Mouse (Mus musculus) thymus, postnatal 14 days (tissue): ENCODE measurements at regions not wholly inside any gene's neighbourhood (a gene's known extent, or its start where the extent isn't known, plus 50 kb on each side); places are given as distances from the start of the nearest gene placed in this dataset.

Experiments used
- DNase-seq: peaks from one replicate; pipeline ENCODE4 v3.0.0; 2021

GRCm38 (mm10) chr12:54448221-54448620 is 208.2 kb downstream of the Sptssa start:
- no peak for DNase-seq

- no peak for DNase-seq
These were observed 209.0 kb downstream of the Sptssa start for GRCm38 (mm10) chr12:54447354-54447753.

- no peak for DNase-seq
These were observed 210.0 kb downstream of the Sptssa start for GRCm38 (mm10) chr12:54446356-54446755.

GRCm38 (mm10) chr12:54444416-54444815 is 212.0 kb downstream of the Sptssa start:
- no peak for DNase-seq

- no peak for DNase-seq
These were observed 213.1 kb downstream of the Sptssa start for GRCm38 (mm10) chr12:54443285-54443684.

- DNase-seq = no peak
These were observed 214.0 kb downstream of the Sptssa start for GRCm38 (mm10) chr12:54442408-54442807.

GRCm38 (mm10) chr12:54440851-54441593 is 215.4 kb downstream of the Sptssa start:
- DNase-seq = no peak

- no peak for DNase-seq
These were observed 217.6 kb downstream of the Sptssa start for GRCm38 (mm10) chr12:54438793-54439192.

GRCm38 (mm10) chr12:54425236-54425635 is 221.6 kb upstream of the Egln3 start:
- DNase-seq = no peak

GRCm38 (mm10) chr12:54414829-54415228 is 211.2 kb upstream of the Egln3 start:
- DNase-seq = no peak

- DNase-seq = no peak
These were observed 210.5 kb upstream of the Egln3 start for GRCm38 (mm10) chr12:54414201-54414600.

- no peak for DNase-seq
These were observed 206.5 kb upstream of the Egln3 start for GRCm38 (mm10) chr12:54410038-54410605.

GRCm38 (mm10) chr12:54408906-54409305 is 205.2 kb upstream of the Egln3 start:
- DNase-seq = no peak

GRCm38 (mm10) chr12:54407301-54407896 is 203.7 kb upstream of the Egln3 start:
- DNase-seq = no peak

- peak; percentile 6 for DNase-seq
These were observed 201.4 kb upstream of the Egln3 start for GRCm38 (mm10) chr12:54405066-54405465.

- DNase-seq = no peak
These were observed 198.9 kb upstream of the Egln3 start for GRCm38 (mm10) chr12:54402591-54402990.

- no peak for DNase-seq
These were observed 198.0 kb upstream of the Egln3 start for GRCm38 (mm10) chr12:54401665-54402064.

GRCm38 (mm10) chr12:54400084-54400483 is 196.4 kb upstream of the Egln3 start:
- DNase-seq = no peak

GRCm38 (mm10) chr12:54398080-54398479 is 194.4 kb upstream of the Egln3 start:
- no peak for DNase-seq

- no peak for DNase-seq
These were observed 193.3 kb upstream of the Egln3 start for GRCm38 (mm10) chr12:54396952-54397351.

- DNase-seq = no peak
These were observed 192.7 kb upstream of the Egln3 start for GRCm38 (mm10) chr12:54396341-54396740.

GRCm38 (mm10) chr12:54385401-54385800 is 181.7 kb upstream of the Egln3 start:
- DNase-seq = no peak

GRCm38 (mm10) chr12:54384116-54384515 is 180.5 kb upstream of the Egln3 start:
- DNase-seq = no peak

- DNase-seq = no peak
These were observed 179.3 kb upstream of the Egln3 start for GRCm38 (mm10) chr12:54382965-54383364.
